Mouse (Mus musculus) frontal cortex, postnatal 10 days (tissue): ENCODE results near the gene Hacd2.
A peak's percentile ranks its signal among the peaks of the same experiment; 100 is the strongest.

Experiments used
- DNase-seq, 2 experiments: peaks; one replicate each; pipeline ENCODE4 v3.0.0; 2022; ENCODE audit warnings: low spot score in 2 of 2, mixed read lengths in 1 of 2

Hacd2 gene

DNA sequence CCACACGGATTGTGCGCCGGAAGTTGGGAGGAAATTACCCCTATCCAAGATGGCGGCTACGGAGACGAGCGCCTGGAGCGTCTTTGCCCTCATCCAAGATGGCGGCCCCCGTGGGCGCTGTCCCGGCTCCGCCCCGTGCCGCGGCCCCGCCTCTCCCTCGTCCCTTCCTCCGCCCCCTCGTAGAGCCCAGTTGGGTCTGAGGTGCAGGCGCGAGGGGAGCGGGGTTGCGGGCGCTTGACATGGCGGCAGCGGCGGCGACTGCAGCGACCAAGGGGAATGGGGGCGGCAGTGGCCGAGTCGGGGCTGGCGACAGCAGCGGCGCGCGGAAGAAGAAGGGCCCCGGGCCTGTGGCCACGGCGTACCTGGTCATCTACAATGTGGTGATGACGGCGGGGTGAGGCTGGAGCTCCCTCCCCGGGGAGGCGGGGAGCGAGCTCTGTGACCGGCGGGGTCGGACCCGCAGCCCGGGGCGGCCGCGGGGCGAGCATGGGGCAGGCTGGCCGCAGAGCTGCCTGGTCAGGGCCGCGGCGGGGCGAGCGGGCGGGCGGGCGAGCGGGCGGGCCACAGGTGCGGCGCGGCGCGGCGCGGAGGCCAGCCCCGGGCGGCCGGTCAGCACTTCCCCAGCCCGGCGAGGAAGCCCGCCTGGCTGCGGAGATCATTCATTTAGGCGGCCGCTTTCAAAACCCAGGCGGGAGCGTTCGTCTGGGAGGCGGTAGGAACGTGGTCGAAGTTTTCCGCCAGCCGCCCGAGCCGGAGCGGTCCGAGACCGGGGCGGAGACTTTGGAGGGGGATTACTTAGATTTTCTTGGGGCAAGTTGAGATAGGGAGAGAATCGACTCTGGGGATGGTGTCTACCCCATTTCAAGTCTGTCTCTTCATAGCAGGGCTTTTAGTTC is at the start of gene Hacd2:
Hacd2 (plus strand) TSS at position 187 of the 896 bp plus-strand sequence.
- peak; percentile 91 to 95 for DNase-seq

DNA sequence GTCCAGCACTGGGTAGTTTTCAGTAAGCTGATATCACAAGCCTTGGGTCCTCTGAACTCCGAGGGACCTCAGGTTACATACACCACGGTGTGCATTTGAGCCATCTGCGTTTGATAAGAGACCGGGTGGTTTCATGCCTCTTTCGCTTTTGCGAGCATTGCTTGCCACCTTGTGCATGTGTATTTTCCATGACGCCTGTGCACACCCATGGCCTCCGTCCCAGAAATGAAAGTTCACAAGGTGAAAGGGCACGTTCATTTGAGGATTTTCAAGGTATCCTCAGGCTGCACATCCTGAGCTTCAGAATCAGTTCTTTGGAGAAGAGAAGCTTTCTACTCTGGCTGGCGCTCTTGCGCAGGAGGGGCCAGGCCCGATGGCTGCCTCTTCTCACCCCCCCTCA is 49.8 kb upstream of the Hacd2 start:
- no peak for DNase-seq

DNA sequence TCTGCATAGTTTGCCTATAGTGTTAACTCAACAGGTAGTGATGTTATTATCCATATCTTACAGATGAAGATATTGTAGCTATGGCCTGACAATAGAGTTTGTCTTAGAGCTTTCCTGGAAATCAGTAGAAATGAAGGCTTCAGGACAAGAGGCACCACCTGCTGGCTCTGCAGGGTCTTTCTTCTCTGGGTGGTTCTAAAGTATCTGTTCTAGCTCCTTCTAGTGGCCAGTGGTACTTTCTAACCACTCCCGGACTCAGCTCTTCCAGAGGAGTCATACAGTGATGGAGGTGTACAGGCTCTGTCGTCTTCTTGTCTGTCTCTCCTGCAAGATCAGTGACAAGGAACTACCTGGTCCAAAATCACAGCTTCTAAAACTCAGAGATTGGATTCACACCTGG is 46.7 kb upstream of the Hacd2 start:
- no peak for DNase-seq

DNA sequence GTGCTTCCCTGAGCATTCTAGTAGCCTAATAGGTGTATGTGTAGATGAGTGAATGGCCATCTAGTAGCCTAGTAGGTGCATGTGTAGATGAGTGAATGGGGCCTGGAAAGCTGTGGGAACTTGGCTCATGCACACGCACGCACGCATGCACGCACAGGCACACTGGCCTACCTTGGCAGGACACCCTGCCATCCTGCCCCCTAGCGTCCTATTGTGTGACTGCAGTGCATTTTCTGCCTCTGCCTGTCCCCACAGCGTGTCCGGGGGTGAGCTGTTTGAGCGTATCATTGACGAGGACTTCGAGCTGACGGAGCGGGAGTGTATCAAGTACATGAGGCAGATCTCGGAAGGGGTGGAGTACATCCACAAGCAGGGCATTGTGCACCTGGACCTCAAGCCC is 45.6 kb upstream of the Hacd2 start:
- DNase-seq = no peak

DNA sequence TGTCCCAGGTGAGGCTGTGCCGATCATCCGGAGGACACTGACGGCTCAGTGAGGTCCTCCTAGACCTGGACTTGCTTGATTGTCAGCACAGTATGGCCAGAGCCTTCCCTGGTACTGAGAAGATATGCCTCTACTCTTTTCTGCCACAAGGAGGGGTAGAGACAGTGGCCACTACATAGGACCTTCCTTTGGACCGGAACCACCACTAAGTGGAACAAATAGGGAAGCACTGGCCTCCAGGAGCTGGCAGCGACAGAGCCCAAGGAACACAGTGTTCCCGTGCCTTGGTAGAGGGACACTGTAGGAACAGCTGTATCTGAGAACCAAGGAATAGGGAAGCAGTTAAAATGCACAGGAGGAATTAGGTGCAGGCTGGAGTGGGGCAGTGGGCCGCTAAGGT is 44.2 kb upstream of the Hacd2 start:
- DNase-seq = no peak

DNA sequence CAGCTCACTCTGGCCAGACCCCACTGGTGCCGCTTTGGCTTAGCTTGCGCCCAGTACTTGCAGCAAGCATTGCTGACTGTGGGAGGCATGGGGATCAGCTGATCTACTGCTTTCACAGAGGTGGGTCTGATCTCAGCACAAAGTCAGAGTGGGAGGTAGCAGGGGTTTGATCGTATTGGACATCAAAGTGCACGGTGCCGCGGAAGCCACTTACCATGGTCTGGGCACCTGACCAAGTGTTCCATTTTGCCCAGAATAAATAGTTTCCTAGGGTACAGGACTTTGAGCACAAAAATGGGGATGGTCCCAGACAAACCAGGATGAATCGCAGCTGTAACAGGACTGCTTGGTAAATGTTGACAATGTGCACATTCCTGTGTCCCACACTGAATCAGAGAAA is 41.2 kb upstream of the Hacd2 start:
- DNase-seq = peak in 1 of 2 experiments; percentile 39

DNA sequence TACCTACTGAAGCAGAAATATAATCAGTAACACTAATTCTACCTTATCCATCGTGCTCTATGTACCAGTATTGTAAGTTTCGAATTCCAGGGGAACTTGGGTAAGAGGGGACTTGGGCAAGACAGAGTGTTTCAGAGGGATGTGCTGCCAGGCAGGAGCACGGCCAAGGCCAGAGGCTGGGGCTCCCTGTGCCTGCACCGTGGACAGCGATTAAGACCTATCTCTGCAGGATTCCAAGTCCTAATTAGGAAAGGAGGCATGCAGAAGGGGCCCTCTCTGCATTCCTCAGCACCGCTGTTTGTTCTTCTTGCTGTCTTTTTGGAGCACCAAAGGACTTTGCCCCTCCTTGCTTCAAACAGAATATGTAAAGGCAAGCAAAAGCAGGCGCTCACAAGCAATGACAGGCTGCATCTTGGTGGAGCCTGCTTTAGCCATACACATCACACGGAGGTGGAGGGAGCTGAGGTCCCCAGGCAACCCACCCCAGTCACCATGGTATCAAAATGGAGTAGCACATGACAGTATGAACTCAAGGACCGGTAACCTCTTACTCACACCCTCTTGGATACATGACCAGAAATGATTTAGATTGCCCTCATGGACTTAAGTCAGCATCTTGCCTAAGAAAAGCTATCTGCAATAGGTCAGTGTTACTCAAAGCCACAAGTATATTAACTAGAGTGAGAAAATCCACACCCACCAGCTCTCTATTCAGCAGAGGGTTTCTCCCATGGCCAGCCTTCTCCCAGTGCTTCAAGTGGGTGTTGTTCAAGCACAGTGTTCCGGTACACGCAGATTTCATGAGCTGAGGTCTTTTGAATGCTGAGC is 37.8 kb upstream of the Hacd2 start:
- no peak for DNase-seq

DNA sequence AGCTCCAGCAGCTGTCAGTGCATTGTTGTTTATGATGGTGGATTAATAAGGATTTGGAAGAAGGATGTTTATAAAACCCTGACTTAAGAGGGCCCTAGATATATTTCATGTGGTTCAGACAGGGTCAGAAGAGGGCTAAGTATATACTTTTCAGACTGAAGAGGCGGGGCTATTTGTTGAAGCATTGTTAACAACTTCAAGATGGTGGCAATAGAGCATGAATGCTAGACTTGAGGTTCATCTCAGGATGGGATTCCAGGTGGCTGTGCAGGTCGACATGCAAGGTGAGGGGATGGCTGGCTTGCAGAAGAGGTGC is 37.2 kb upstream of the Hacd2 start:
- DNase-seq = no peak

DNA sequence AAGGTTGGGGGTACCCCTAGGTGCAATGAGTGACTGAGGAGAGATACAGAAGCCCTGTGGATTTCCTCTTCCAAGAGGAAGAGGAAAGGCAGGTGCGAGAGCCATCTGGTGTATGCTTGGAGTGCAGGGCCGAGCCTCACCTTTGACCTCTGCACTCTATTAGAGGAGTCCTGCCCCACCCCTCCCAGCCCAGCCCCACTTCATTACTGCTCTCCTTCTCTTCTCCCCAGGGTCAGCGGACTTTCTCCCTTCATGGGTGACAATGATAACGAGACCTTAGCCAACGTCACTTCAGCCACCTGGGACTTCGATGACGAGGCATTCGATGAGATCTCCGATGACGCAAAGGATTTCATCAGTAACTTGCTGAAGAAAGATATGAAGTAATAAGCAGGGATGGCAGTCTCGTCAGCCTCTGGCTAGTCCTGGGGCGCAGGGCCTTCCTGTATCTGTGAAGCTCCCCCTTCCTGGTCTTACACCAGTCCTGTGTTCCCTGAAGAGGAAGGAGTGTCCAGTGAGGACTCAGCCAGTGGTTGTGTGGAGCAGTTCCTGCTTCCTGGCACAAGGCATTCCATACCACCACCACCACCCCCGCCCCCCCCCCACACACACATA is 35.9 kb upstream of the Hacd2 start:
- no peak for DNase-seq

DNA sequence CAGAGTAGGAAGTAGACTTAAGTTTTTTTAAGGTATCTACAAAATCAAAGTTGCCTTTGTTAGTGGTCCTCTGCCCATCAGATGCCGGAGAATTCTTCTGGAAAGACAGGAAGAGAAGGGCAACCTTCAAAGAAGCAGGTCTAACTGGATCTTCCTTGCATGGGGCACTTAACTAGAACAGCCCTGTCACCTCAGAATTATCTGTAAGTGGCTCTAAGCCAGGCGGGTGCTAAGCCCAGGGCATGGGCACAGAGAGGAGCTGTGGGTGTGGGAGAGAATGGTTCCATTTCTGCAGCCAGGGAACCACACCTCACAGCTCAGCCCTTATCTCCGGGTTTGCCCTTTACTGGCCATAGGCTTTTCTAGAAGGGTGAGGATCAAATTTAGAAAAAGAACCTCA is 30.9 kb upstream of the Hacd2 start:
- no peak for DNase-seq

DNA sequence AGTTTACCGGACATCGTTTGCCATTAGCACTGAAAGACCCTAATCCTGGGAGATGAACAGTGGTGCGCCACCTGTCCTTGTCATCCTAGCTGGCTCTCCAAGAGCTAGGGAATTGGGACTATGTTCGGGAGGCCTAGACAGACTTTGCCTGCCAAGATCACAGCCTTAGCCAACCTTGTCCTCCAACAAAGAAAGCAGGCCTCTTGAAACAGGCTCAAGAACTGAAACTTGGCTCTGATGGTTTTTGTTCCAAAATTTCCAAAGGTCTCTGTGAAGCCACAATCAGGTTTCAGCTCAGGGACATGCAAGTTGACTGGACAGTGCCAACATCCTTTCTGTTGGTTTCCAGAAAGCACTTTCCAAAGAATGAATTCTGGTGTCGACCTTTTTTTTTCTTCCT is 29.4 kb upstream of the Hacd2 start:
- DNase-seq = no peak

DNA sequence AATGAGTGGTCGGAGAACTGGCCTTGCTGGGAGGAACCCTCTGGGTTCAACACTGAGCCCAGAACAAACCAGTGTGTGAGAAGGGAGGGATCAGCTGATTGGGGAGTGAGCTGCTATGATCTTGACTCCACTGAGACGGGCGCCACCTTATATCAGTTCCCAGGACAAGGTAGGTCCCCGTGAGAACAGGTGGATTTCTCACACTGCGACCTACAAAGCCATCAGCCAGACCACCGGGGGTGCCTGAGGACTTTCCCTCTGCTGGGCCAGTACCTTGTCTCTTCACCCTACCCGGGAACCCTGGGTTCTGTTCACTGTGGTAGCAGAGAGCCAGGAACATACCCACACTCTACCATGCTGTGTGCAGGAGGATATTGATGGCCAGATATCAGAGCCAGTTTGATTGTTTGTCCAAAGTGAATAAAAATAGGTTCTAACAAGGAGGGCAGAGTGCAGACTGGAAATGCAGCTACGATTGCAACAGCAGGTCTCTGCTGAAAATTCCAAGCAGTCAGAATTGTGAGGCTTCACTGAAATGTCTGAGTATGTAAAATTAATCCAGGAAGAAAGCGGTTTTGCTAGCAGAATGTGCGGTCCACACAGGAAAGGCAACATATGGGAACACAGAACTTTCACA is 28.4 kb upstream of the Hacd2 start:
- no peak for DNase-seq

DNA sequence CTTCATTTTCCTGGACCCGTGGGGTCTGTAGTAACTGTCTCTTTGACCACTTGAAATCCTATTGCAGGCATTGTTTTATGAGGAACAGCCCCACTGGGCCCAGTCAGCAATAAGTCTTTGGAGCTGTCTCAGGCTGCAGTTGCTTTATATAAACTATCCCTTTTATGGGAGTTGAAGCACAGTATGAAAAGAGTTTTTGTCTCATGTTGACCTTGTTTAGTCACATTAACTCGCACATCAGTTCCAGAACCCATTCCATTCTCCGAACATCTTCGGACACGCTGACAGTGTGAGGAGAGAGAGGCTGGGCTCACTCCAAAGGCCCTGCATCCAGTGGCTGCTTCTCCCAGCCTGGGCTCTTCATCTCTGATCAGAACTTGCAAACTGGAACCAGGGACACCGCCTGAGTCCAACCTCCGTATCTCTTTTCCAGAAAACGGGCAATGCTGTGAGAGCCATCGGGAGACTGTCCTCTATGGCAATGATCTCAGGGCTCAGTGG is 27.5 kb upstream of the Hacd2 start:
- DNase-seq = no peak

DNA sequence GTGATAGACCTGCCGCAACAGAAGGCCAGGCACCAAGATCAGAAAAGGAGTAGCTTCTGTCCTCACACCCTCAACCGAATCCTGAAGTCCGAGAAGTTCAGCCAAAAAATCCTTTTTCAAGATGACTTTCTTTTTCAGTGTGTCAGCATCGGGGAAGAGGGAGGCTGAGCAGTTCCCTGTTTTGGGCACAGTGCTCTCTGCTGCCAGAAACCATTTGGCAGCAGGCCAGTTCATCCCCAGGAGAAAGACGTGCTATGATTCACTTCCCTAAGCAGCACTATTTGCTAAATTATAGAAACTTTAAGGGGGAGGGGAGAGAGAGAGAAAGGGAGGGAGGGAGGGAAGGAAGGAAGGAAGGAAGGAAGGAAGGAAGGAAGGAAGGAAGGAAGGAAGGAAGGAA is 26.1 kb upstream of the Hacd2 start:
- DNase-seq = peak; percentile 57 to 66

DNA sequence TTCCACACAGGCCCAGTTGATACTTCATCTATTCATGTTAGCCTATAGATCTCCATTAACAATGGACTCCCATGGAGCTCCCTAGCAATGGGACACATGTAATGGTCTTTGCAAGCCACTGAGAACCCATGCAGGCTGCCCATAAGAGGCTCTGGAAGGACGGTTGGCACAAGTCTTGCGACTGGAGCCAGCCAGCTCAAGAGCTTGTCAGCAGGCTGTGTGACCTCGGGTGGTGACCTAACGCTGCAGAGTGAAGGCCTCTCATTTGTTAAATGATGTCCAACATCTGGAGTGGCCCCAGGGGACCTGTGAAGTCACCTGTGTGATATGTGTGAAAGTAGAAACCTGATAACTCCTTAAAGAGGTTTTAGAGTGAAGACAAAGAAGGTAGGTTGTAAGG is 25.2 kb upstream of the Hacd2 start:
- no peak for DNase-seq

DNA sequence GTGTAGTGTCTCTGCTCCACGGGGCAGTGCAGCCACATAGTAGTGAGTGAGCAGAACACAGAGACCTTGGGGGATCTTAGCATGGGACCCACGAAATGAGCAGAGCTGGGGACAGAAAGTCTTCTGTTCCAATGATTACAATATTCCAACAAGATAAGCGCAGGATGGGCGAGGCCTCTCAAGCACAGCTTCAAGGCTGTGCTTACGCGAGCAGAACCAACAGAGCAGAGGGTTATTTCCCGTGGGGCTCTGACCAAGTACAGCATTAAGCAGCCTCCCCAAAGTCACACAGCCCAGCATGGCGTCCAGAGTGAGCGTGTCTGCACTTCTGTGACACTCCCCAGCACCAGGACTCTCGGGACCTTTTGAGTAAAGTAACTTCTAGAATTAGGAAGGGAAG is 24.7 kb upstream of the Hacd2 start:
- DNase-seq = no peak

DNA sequence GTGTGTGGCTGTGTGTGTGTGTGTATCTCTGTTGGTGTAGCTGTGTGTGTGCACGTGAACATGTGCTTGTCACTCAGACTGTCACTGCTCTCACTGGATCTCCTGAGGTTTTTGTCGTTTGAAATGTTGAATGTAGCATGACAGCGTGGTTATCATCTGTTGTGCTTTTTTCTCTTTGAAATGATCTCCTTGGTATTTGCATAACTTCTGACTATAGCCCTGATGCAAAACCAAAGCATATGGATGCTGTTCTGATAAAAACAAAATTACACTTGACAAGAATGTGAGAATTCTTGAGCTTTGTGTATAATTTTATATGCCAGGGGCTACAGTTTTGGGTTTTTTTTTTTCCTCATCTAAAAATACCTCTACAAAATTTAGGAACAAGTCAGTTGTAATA is 23.2 kb upstream of the Hacd2 start:
- no peak for DNase-seq

DNA sequence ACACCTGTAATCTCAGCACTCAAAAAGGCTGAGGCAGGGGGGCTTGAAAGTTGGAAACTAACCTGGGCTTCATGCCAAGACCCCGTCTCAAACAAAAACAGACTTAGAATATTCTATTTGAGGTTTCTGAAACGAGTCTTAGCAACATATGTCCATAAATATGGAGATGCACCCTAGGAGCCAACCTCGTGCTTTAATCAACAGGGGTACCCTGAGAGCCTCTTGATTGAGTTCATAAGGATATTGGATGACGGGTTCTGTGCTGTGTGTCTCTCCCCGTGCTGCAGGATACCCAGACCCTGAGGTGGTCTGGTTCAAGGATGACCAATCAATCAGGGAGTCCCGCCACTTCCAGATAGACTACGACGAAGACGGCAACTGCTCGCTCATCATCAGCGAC is 22.2 kb upstream of the Hacd2 start:
- no peak for DNase-seq

DNA sequence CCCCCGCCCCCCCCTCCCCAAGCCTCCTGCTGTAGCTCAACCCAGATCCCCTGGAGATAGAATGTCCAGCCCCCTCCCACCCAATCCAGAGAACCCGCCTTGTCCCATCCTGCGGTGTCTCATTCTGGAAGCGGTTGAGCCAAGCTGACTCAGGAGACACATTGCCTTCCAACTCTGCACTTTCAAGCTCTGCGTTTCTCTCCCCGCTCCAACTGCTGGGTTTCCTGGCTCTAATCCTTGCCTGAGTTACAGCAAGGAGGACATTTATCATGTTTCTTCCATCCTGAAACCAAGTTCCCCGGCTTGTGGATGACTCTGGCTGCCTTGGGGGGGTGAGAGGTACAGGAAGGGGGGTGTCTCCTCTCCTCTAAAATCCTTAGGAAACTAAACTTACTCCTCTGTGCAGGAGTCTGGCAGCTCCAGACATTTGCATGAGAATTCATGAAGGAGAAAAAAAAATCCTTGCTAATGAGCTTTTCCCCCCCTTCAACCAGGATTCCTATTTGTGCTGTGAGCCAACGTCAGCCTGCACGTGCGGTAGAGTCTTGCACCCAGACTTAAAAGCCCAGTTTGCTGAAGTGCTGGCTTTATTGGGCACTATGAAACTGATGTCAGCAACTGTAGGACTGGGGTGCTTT is 21.2 kb upstream of the Hacd2 start:
- DNase-seq = no peak

DNA sequence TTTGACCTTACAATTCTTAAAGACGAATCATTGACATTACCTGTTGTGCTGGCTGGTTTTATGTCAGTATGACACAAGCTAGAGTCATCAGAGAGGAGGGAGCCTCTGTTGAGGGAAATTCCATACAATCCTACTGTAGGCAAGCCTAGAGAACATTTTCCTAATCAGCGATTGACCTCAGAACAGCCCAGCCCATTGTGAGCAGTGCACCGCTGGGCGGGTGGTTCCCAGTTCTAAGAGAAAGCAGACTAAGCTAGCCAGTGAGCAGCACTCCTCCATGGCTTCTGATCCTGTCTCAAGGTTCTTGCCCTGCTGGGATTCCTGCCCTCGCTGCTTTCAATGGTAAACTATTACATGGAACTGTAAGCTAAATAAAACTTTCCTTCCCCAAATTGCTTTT is 17.9 kb upstream of the Hacd2 start:
- DNase-seq = no peak

DNA sequence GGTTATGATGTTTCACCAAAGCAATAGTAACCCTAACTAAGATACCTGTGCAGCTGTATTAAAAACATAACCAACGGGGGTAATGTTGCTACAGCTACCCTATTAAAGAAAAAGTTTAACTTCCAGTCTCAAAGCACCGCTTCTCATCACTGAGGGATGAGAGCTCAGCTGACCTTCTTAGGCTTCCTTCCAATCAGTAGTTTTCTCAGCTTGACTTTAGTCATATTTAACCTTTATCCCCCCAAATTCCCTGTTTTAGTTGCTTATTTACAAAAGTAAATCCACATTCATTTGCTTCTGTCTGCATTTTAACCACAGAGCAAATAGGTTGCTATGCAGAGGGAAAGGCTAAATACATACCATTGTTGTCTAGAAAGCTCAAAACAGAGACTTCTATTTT is 17.5 kb upstream of the Hacd2 start:
- no peak for DNase-seq

DNA sequence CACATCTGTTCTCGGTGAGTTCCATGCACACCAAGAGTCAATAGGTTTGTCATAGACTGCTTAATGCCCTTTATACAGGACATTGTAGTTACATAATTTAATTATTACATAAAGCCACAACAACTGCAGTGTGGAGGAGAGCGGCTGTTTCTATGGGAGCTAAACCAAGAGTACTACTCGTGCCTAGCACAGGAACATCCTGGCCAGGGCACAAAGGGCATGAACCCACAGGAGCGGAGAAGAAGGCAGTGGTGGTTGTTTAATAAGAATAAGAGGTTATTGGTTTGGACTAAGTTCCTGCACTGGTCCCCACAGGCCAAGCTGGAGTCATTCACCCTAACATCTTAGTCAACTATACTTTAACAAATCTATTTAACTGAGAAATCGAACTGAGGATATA is 16.0 kb upstream of the Hacd2 start:
- no peak for DNase-seq
